Mouse (Mus musculus): ENCODE data around the gene Gm10563. TPM values are rescaled to one million over a fixed set of nuclear protein-coding genes. Genes with fewer than 3 reads are reported as not detected.
A peak's percentile ranks its signal among the peaks of the same experiment; 100 is the strongest.
"Not testable (repeated sequence)": the region's sequence is repeated elsewhere in the genome, so short reads cannot be mapped to it uniquely, and the experiment has no call there.

The Gm10563 gene
- not detected for total RNA-seq (2021)

- intact Hi-C loops (cut with DNase I); DNase-seq: not testable (repeated sequence)
These were observed at the start of gene Gm10563 for GRCm38 (mm10) chr4:155645308-155645707. TSS of gene Gm10563 (minus strand) at chr4:155645408.

- intact Hi-C loops (cut with DNase I): no loop called here
- DNase-seq: peak; percentile 56 to 73
These were observed 49.5 kb upstream of the Gm10563 start for GRCm38 (mm10) chr4:155694482-155695401.

GRCm38 (mm10) chr4:155694111-155694481 is 48.9 kb upstream of the Gm10563 start, which contains the start of gene Fndc10:
TSS of gene Fndc10 (plus strand) at chr4:155694342.
- intact Hi-C loops (cut with DNase I): no loop called here
- DNase-seq: peak in 1 of 2 experiments; percentile 68

GRCm38 (mm10) chr4:155692421-155692820 is 47.2 kb upstream of the Gm10563 start:
- no peak for DNase-seq
- intact Hi-C loops (cut with DNase I): no loop called here

- intact Hi-C loops (cut with DNase I): no loop called here
- DNase-seq: no peak
These were observed 45.6 kb upstream of the Gm10563 start for GRCm38 (mm10) chr4:155690571-155691375.

- intact Hi-C loops (cut with DNase I); DNase-seq: not testable (repeated sequence)
These were observed 42.6 kb upstream of the Gm10563 start for GRCm38 (mm10) chr4:155687764-155688163.

GRCm38 (mm10) chr4:155683670-155684277 is 38.6 kb upstream of the Gm10563 start:
- intact Hi-C loops (cut with DNase I); DNase-seq: not testable (repeated sequence)

- intact Hi-C loops (cut with DNase I): no loop called here
- DNase-seq: no peak
These were observed 30.8 kb upstream of the Gm10563 start for GRCm38 (mm10) chr4:155675991-155676390.

GRCm38 (mm10) chr4:155672082-155672481 is 26.9 kb upstream of the Gm10563 start:
- intact Hi-C loops (cut with DNase I): no loop called here
- no peak for DNase-seq

GRCm38 (mm10) chr4:155670236-155670635 is 25.0 kb upstream of the Gm10563 start:
- intact Hi-C loops (cut with DNase I); DNase-seq: not testable (repeated sequence)

GRCm38 (mm10) chr4:155669598-155670075 is 24.4 kb upstream of the Gm10563 start:
- intact Hi-C loops (cut with DNase I): loop anchor here (5.0 kb wide), 1 partner anchor 42 kb away; no protein-coding TSS in a partner anchor
- no peak for DNase-seq

- intact Hi-C loops (cut with DNase I): loop anchor here (5.0 kb wide), 1 partner anchor 42 kb away; no protein-coding TSS in a partner anchor
- peak; percentile 95 to 98 for DNase-seq
These were observed 23.7 kb upstream of the Gm10563 start, which contains the start of gene Mib2 for GRCm38 (mm10) chr4:155668689-155669597. TSS of gene Mib2 (minus strand) at chr4:155669198.

GRCm38 (mm10) chr4:155666903-155667302 is 21.7 kb upstream of the Gm10563 start:
- intact Hi-C loops (cut with DNase I): loop anchor here (5.0 kb wide), 1 partner anchor 40 kb away; no protein-coding TSS in a partner anchor
- no peak for DNase-seq

- DNase-seq: no peak
- intact Hi-C loops (cut with DNase I): no loop called here
These were observed 15.4 kb upstream of the Gm10563 start for GRCm38 (mm10) chr4:155660641-155661040.

- intact Hi-C loops (cut with DNase I): no loop called here
- no peak for DNase-seq
These were observed 13.8 kb upstream of the Gm10563 start for GRCm38 (mm10) chr4:155658961-155659360.

GRCm38 (mm10) chr4:155656214-155656751 is 11.1 kb upstream of the Gm10563 start:
- no peak for DNase-seq

GRCm38 (mm10) chr4:155654456-155655298 is 9.5 kb upstream of the Gm10563 start:
- peak; percentile 55 to 60 for DNase-seq
- intact Hi-C loops (cut with DNase I): no loop called here

More at GRCm38 (mm10) chr4:155656214-155656751, 11.1 kb upstream of the Gm10563 start:
- intact Hi-C loops (cut with DNase I): no loop called here

GRCm38 (mm10) chr4:155654183-155654455 is 8.9 kb upstream of the Gm10563 start:
- DNase-seq: no peak
- intact Hi-C loops (cut with DNase I): no loop called here
